Mouse (Mus musculus) heart, adult 2 months (tissue): ENCODE results near the gene Col5a3. TPM values are rescaled to one million over a fixed set of nuclear protein-coding genes. Genes with fewer than 3 reads are reported as not detected.

Source experiments
- DNase-seq, 2 experiments: peaks; one replicate each; pipeline ENCODE4 v3.0.0; 2021
- H3K27ac ChIP-seq: fragments of 200-600 bp; 2 replicates; pipeline ENCODE4 v1.8.1; 2022
- H3K27me3 ChIP-seq: fragments of 200-500 bp; 2 replicates; pipeline ENCODE4 v1.6.1; 2012; ENCODE audit warnings: mild to moderate bottlenecking, low read length, inconsistent platforms, mixed read lengths; ENCODE audit not compliant: control insufficient read depth, insufficient read depth
- H3K36me3 ChIP-seq: fragments of 200-500 bp; 2 replicates; pipeline ENCODE4 v1.6.1; 2012; ENCODE audit warnings: low read length, inconsistent platforms; ENCODE audit not compliant: control insufficient read depth, insufficient read depth
- H3K4me1 ChIP-seq: fragments of 200-500 bp; 2 replicates; pipeline ENCODE4 v1.6.1; 2011; ENCODE audit warnings: low read length; ENCODE audit not compliant: control insufficient read depth, insufficient read depth
- H3K4me3 ChIP-seq: fragments of 200-600 bp; 2 replicates; pipeline ENCODE4 v1.8.1; 2022
- H3K79me2 ChIP-seq: fragments of 200-500 bp; replicated peaks from 2 replicates; pipeline ENCODE4 v1.6.1; 2012; ENCODE audit warnings: mild to moderate bottlenecking, inconsistent platforms, low read length, moderate library complexity, mixed read lengths; ENCODE audit not compliant: control insufficient read depth, insufficient read depth
- H3K9ac ChIP-seq: fragments of 200-500 bp; 2 replicates; pipeline ENCODE4 v1.6.1; 2012; ENCODE audit warnings: low read depth, mild to moderate bottlenecking, control low read depth, inconsistent platforms, low read length, mixed read lengths
- CTCF ChIP-seq: fragments of 200-600 bp; IDR thresholded peaks from 2 replicates; pipeline ENCODE4 v1.8.1; 2022; ENCODE audit warnings: antibody characterized with exemption, mild to moderate bottlenecking, moderate library complexity
- EP300 ChIP-seq: fragments of 200-500 bp; IDR thresholded peaks from 2 replicates; pipeline ENCODE4 v1.6.1; 2011; ENCODE audit warnings: low read depth, low read length, control low read depth; ENCODE audit not compliant: insufficient read depth
- POLR2A ChIP-seq: fragments of 200-500 bp; IDR thresholded peaks from 2 replicates; pipeline ENCODE4 v1.6.1; 2011; ENCODE audit warnings: mild to moderate bottlenecking, low read depth, low read length, control low read depth; ENCODE audit not compliant: insufficient read depth
- WGBS: fragments of 180-500 bp; shearing (Covaris S2); methylation state at CpG from one replicate; pipeline ENCODE4 v1.1.7; 2018; 5-methylcytosine and 5-hydroxymethylcytosine counted together
- intact Hi-C: fragments of 180-260 bp; cut with DNase I; formaldehyde crosslinking; loops from one replicate; pipeline ENCODE4 v1.15.1; 2025
- polyA plus RNA-seq: library from polyadenylated mRNA; depleted of rRNA; stranded (reverse); fragments of >200 nt; gene quantifications from 2 replicates; pipeline ENCODE4 v1.2.3, GENCODE M21; 2012
- total RNA-seq, 2 experiments: library from RNA; stranded (reverse); gene quantifications; 2 replicates each; pipeline ENCODE4 v1.2.3; 2021

Col5a3 gene
- total and polyA plus RNA-seq, 3 experiments = 7.0 to 19.7 (median 11.6) TPM

DNA sequence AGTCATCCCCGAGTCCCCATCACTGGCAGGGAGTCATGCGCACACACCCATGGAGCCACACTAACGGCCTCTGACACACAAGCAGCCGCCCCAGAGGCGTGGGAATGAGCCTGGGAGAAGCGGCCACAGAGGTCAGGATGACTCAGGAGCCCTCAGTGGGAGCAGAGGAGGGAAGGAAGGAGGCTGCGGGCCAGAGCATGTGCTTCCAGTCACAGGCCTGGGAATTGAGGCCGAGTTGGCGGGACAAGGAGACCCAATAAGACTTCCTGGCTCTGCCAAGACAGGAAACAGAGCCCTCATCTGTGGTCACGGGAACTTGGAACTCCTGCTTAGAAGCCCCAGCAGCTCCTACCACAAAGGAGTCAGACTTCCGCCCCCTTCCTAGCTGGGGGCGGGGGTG is 54.1 kb downstream of the Col5a3 start:
- Histone ChIP-seq H3K27ac (peak overlapping the region; percentile 74), H3K36me3 (no peaks in the 10 kb centered on the region), H3K9ac (no peak overlapping the region), H3K79me2 (no peaks in the 10 kb centered on the region), H3K4me1 (peaks cover 10% of the 10 kb centered on the region), H3K27me3 (no peaks in the 10 kb centered on the region), H3K4me3 (no peak overlapping the region)
- WGBS = 21% methylated on average over 12 of the region's 12 CpGs
- TF ChIP-seq CTCF = no peak
- 0 out of 2 replicates have a peak, but pooled peaks have one; percentile 19 for TF ChIP-seq POLR2A
- TF ChIP-seq EP300 = peak; percentile 80
- DNase-seq = peak; percentile 83 to 91
- intact Hi-C loops = loop anchor here (2.0 kb wide), 1 partner anchor 34 kb away; no protein-coding TSS in a partner anchor

DNA sequence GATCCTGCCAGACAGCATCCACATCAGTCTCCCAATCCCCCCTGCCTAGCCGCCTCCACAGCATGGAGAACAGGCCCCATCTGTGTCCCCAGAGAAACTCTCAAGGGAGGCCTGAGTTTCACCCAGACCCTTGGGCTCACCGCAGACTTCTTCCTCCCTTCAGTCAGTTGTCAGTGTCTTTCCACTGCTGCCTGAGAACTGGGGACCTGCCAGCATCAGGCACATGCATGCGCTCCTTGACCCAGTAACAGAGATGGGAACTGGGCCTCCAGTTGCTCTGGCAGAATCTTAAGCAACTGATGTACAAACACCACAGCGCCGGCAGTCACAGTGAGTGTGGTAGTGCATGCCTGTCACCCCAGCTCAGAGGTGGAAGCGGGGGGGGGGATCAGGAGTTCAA is 56.0 kb downstream of the Col5a3 start:
- DNase-seq = peak; percentile 41 to 55

DNA sequence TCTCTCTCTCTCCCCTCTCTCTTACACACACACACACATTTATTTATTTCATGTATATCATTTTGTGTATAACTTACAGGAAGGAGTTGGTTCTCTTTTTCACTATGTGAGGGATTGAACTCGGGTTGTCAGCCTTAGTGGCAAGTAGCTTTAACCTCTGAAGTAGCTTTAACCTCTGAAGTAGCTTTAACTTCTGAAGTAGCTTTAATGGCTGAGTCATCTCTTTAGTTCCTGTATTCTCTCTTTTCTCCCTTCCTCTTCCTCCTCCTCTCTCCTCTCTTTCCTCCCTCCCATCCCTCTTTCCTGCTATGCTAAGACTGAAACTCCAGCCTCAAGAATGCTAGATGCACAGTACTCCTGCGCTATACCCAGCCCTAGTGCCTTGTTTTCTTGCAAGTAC is 56.6 kb downstream of the Col5a3 start:
- H3K4me3 ChIP-seq = no peak overlapping the region
- H3K9ac ChIP-seq = no peak overlapping the region
- peaks cover 10% of the 10 kb centered on the region for H3K4me1 ChIP-seq
- peak overlapping the region; percentile 10; the same call in 1 of the 2 replicates for H3K27ac ChIP-seq
- intact Hi-C loops = loop anchor here (5.0 kb wide), 1 partner anchor 74 kb away; no protein-coding TSS in a partner anchor
- H3K36me3 ChIP-seq = no peaks in the 10 kb centered on the region
- DNase-seq = no peak
- no peaks in the 10 kb centered on the region for H3K79me2 ChIP-seq
- TF ChIP-seq POLR2A (no peak), CTCF (no peak), EP300 (no peak)
- WGBS = 78% methylated on average over 2 of the region's 2 CpGs
- no peaks in the 10 kb centered on the region for H3K27me3 ChIP-seq

More for the DNA sequence above, 56.0 kb downstream of the Col5a3 start:
- Histone ChIP-seq H3K9ac (no peak overlapping the region), H3K4me3 (no peak overlapping the region), H3K27me3 (no peaks in the 10 kb centered on the region), H3K4me1 (peaks cover 10% of the 10 kb centered on the region), H3K27ac (peak overlapping the region; percentile 10; the same call in 1 of the 2 replicates), H3K36me3 (no peaks in the 10 kb centered on the region), H3K79me2 (no peaks in the 10 kb centered on the region)
- WGBS = 83% methylated on average over 6 of the region's 6 CpGs
- intact Hi-C loops = loop anchor here (5.0 kb wide), 1 partner anchor 73 kb away; no protein-coding TSS in a partner anchor
- TF ChIP-seq POLR2A (no peak), CTCF (no peak), EP300 (no peak)

DNA sequence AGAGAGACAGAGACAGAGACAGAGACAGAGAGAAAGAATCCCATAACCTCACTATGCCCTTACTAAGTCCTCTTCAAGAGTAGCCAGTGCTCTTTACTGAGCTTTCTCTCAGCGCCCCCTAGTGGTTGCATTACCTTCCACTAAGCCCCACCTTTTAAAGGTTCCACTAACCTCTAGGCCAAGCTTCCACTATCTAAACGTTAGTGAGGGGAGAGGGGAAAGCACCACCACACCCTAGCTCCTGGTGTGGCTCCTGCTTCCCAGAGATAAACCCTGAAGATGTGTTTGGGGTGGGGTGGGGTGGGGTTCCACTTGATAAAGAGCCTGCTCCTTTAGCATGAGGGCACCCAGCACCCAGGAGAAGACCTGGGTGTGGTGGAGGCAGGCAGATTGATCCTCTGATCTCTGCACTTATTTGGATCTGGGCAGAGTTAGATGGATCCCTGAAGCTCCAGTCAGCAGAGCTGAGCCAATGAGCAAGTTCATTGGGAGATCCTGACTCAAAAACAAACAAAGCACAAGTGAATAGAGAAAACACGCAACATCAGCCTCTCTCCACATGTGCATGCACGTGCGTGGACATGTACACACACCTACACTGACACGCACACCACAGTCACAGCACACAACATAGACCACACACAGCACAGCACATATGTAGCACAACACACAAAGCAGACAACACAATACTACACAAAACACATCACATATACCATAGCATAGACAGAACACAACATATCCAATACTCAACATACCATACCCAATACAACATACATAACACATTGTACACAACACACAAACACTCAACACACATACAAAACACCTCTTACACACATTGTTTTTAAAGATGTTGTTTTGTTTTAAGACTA is 57.5 kb downstream of the Col5a3 start:
- peak; percentile 56 to 67 for DNase-seq
- TF ChIP-seq CTCF = peak; percentile 82
- TF ChIP-seq POLR2A = no peak
- TF ChIP-seq EP300 = no peak
- WGBS = 60% methylated on average over 6 of the region's 6 CpGs
- intact Hi-C loops = loop anchor here (1.0 to 5.0 kb wide), 2 partner anchors 17 to 75 kb away; no protein-coding TSS in a partner anchor
- Histone ChIP-seq H3K4me3 (no peak overlapping the region), H3K36me3 (no peaks in the 10 kb centered on the region), H3K79me2 (no peaks in the 10 kb centered on the region), H3K27me3 (no peaks in the 10 kb centered on the region), H3K4me1 (peaks cover 10% of the 10 kb centered on the region), H3K27ac (no peak overlapping the region), H3K9ac (no peak overlapping the region)

DNA sequence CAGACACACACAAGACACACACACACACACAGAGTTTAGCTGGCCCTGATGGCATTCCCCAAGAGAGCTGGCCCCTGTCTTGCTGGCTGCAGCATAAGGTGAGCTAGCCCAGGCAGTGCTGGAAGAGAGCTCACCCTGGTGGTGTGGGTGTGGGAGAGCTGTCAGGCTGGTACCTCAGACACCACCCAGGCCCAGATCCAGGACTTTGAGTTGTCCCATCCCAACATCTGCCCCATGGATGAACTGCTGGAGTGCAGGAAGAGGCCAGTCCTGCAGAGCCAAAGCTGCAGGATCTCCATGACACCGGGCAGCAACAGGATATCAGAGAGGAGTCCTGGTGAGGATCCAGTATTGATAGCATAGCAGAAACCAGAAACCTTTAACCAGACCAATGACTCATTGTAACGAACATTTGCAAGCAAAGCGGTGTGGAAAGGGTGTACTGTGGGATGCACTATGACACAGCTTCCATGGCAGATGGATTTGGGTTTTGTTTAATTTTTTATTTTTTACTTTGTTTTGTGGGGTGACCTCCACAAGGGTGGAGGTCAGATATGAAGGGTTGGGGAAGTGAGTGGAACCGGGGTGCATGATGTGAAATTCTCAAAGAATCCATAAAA is 58.7 kb downstream of the Col5a3 start:
- Histone ChIP-seq H3K9ac (no peak overlapping the region), H3K4me3 (no peak overlapping the region), H3K79me2 (no peaks in the 10 kb centered on the region), H3K36me3 (no peaks in the 10 kb centered on the region), H3K4me1 (peaks cover 7% of the 10 kb centered on the region), H3K27ac (no peak overlapping the region), H3K27me3 (no peaks in the 10 kb centered on the region)
- no peak for DNase-seq
- intact Hi-C loops = loop anchor here (5.0 kb wide), 1 partner anchor 76 kb away; no protein-coding TSS in a partner anchor
- 69% methylated on average over 4 of the region's 4 CpGs for WGBS
- TF ChIP-seq CTCF (no peak), POLR2A (no peak), EP300 (no peak)

DNA sequence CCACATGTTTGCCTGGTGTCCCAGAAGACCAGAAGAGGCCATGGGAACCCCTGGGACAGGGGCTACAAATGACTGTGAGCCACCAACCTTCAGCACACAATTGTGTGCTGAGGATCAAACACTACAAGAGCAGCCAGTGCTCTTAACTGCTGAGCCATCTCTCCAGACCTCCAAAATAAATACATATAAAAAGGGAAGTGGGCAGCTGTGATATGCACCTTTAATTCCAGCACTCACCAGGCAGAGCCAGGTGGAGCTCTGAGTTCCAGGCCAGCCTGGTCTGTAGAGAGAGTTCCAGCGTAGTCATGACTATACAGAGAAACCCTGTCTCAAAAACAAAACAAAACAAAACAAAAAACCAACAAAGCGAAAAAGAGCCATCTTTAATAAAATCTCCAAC is 60.5 kb downstream of the Col5a3 start:
- H3K4me1 ChIP-seq = peaks cover 2% of the 10 kb centered on the region
- TF ChIP-seq POLR2A (no peak), EP300 (no peak), CTCF (no peak)
- no peak overlapping the region for H3K9ac ChIP-seq
- H3K27me3 ChIP-seq = no peaks in the 10 kb centered on the region
- intact Hi-C loops = no loop called here
- WGBS = 87% methylated on average over 2 of the region's 2 CpGs
- no peak overlapping the region for H3K27ac ChIP-seq
- no peak for DNase-seq
- no peaks in the 10 kb centered on the region for H3K79me2 ChIP-seq
- H3K36me3 ChIP-seq = no peaks in the 10 kb centered on the region
- H3K4me3 ChIP-seq = no peak overlapping the region
